Mouse (Mus musculus): ENCODE measurements around the gene Srrm2. TPM values are rescaled to one million over a fixed set of nuclear protein-coding genes. Genes with fewer than 3 reads are reported as not detected.

The Srrm2 gene
- polyA plus RNA-seq, 1 experiment from 2014 or later: 455 TPM

DNA sequence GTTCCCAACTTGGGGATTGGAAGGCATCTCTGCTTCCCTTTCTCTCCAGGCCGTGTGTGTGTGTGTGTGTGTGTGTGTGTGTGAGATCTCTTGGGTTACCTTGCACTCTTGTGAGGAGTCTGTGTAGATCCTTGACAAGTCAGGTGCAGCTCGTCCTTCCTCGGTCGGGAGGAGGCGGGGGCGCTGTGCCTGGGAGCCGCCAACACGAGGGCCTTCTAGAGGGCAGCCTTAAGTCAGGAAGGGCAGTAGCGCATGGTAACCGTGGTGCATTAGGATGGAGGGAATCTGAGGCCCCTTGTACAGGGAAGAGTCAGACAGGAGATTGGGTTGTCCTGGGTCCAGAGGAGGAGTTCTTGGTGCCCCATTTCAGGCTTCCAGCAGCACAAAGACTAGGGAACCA lies 14.1 kb upstream of the Srrm2 start:
- peaks cover 5% of the 10 kb centered on the region for H3K4me1 ChIP-seq (replicated peaks; ENCODE audit: control insufficient read depth, insufficient read depth, low read length)
- ATAC-seq (ENCODE audit: low FRiP score) (no peak), DNase-seq (ENCODE audit: low spot score) (no peak)
- no peak overlapping the region for H3K4me2 ChIP-seq (replicated peaks)
- no peak overlapping the region for H3K9ac ChIP-seq
- no peak overlapping the region for H3K27ac ChIP-seq
- H3K4me3 ChIP-seq (replicated peaks; ENCODE audit: low read length): no peak overlapping the region
- 81% methylated on average over 10 of the region's 10 CpGs for WGBS
- no peaks in the 10 kb centered on the region for H3K27me3 ChIP-seq (ENCODE audit: control insufficient read depth, insufficient read depth, low read length)
- H3K36me3 ChIP-seq (replicated peaks; ENCODE audit: control insufficient read depth, insufficient read depth): no peaks in the 10 kb centered on the region
- H3K9me3 ChIP-seq (ENCODE audit: control insufficient read depth, low read length): no peaks in the 10 kb centered on the region

GRCm38 (mm10) chr17:23777141-23777540 lies 13.2 kb upstream of the Srrm2 start:
- peaks cover 1% of the 10 kb centered on the region for H3K4me1 ChIP-seq (replicated peaks; ENCODE audit: control insufficient read depth, insufficient read depth, low read length)
- H3K27ac ChIP-seq: no peak overlapping the region
- DNase-seq (ENCODE audit: low spot score) (no peak), ATAC-seq (ENCODE audit: low FRiP score) (no peak)
- no peak overlapping the region for H3K4me2 ChIP-seq (replicated peaks)
- 86% methylated on average over 2 of the region's 2 CpGs for WGBS
- H3K9me3 ChIP-seq (ENCODE audit: control insufficient read depth, low read length): no peaks in the 10 kb centered on the region
- H3K9ac ChIP-seq: no peak overlapping the region
- H3K27me3 ChIP-seq (ENCODE audit: control insufficient read depth, insufficient read depth, low read length): no peaks in the 10 kb centered on the region
- H3K4me3 ChIP-seq (replicated peaks; ENCODE audit: low read length): no peak overlapping the region
- H3K36me3 ChIP-seq (replicated peaks; ENCODE audit: control insufficient read depth, insufficient read depth): no peaks in the 10 kb centered on the region

- Histone ChIP-seq H3K4me2 (replicated peaks) (no peak overlapping the region), H3K27me3 (ENCODE audit: control insufficient read depth, insufficient read depth, low read length) (no peaks in the 10 kb centered on the region), H3K4me1 (replicated peaks; ENCODE audit: control insufficient read depth, insufficient read depth, low read length) (no peaks in the 10 kb centered on the region), H3K27ac (no peak overlapping the region), H3K36me3 (replicated peaks; ENCODE audit: control insufficient read depth, insufficient read depth) (no peaks in the 10 kb centered on the region), H3K9ac (no peak overlapping the region), H3K9me3 (ENCODE audit: control insufficient read depth, low read length) (no peaks in the 10 kb centered on the region), H3K4me3 (replicated peaks; ENCODE audit: low read length) (no peak overlapping the region)
- WGBS: 67% methylated on average over 2 of the region's 2 CpGs
- DNase-seq (ENCODE audit: low spot score): no peak
- no peak for ATAC-seq (ENCODE audit: low FRiP score)
Measured at GRCm38 (mm10) chr17:23778447-23778846, 11.9 kb upstream of the Srrm2 start.

DNA sequence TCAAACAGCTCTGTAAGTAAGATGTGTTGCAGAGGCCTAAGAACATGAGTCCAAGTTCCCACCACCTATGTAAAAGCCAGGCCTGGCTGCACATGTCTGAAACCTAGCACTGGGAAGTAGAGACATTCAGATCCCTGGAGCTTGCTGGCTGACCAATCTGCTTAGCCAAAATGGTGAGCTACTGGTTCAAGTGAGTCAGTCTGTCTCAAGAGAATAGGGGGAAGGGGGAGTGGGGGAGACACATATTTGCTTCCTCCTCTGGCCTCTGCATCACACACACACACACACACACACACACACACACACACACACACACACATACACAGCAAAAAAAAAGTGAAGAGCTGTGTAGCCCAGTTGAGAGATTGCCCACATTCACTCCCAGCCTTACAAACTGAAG lies 7.0 kb upstream of the Srrm2 start:
- H3K9me3 ChIP-seq (ENCODE audit: control insufficient read depth, low read length): no peaks in the 10 kb centered on the region
- H3K27ac ChIP-seq: no peak overlapping the region
- no peak overlapping the region for H3K4me2 ChIP-seq (replicated peaks)
- no peak overlapping the region for H3K9ac ChIP-seq
- H3K4me3 ChIP-seq (replicated peaks; ENCODE audit: low read length): no peak overlapping the region
- no peaks in the 10 kb centered on the region for H3K36me3 ChIP-seq (replicated peaks; ENCODE audit: control insufficient read depth, insufficient read depth)
- H3K4me1 ChIP-seq (replicated peaks; ENCODE audit: control insufficient read depth, insufficient read depth, low read length): peaks cover 8% of the 10 kb centered on the region; the same call in 1 of the 2 replicates
- no peak for ATAC-seq (ENCODE audit: low FRiP score)
- no peaks in the 10 kb centered on the region for H3K27me3 ChIP-seq (ENCODE audit: control insufficient read depth, insufficient read depth, low read length)
- DNase-seq (ENCODE audit: low spot score): no peak

DNA sequence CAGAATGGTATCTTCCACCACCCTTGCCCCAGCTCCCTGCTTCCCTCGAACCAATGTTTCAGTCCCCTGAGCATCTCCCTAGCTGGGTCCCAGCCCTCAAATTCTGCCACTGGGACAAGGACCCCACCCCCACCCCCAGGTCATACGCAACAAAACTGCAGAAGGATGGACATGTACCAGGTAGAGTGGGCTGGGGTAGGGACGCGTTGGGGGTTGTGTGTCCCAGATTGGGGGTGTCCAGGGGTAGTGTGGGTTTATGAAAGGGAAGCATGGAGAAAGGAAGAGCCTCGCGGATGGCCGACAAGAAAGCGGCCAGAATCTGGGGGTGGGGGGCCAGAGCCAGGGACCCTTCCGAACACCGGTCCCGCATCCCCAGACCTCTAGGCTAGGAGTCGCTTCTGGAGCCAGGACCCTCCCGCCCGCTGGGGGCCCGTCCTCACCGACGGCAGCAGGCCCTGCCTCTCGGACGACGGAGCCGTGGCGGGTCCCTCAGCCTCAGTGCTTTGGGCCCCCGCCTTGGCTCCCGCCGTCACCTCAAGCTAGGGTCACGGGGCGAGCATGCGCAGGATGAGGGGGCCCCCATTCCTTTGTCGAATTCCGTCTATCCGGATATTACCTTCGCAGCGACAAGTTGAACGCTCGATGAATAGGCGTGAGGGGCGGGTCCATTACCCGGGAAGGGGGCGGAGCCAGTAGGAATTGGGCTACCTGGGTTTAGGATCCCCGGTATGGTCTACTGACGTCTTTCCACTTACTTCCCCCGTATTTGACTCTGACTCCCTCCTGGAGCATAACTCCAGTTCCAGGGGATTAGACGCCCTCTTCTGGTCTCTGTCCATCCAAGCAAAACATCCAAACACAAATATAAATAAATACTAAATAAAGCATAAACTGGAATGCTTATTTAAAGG lies 4.5 kb upstream of the Srrm2 start, which contains the start of gene Flywch2:
Flywch2 (minus strand) TSS at position 521 of the 911 bp plus-strand sequence.
- Histone ChIP-seq H3K4me1 (replicated peaks; ENCODE audit: control insufficient read depth, insufficient read depth, low read length) (peaks cover 23% of the 10 kb centered on the region), H3K9ac (peak within 1 kb of the TSS; percentile 90), H3K4me3 (replicated peaks; ENCODE audit: low read length) (peak within 1 kb of the TSS; percentile 75), H3K36me3 (replicated peaks; ENCODE audit: control insufficient read depth, insufficient read depth) (no peaks in the 10 kb centered on the region), H3K9me3 (ENCODE audit: control insufficient read depth, low read length) (no peaks in the 10 kb centered on the region), H3K4me2 (replicated peaks) (peak within 1 kb of the TSS; percentile 84), H3K27me3 (ENCODE audit: control insufficient read depth, insufficient read depth, low read length) (no peaks in the 10 kb centered on the region), H3K27ac (peak within 1 kb of the TSS; percentile 96)
- DNase-seq (ENCODE audit: low spot score): peak; percentile 90
- WGBS: 3% methylated on average over 43 of the region's 43 CpGs
- peak; percentile 90 for ATAC-seq (ENCODE audit: low FRiP score)

- peak overlapping the region; percentile 96 for H3K27ac ChIP-seq
- peaks cover 30% of the 10 kb centered on the region for H3K4me1 ChIP-seq (replicated peaks; ENCODE audit: control insufficient read depth, insufficient read depth, low read length)
- ATAC-seq (ENCODE audit: low FRiP score): peak; percentile 58
- DNase-seq (ENCODE audit: low spot score): peak; percentile 68
- H3K36me3 ChIP-seq (replicated peaks; ENCODE audit: control insufficient read depth, insufficient read depth): no peaks in the 10 kb centered on the region
- no peaks in the 10 kb centered on the region for H3K9me3 ChIP-seq (ENCODE audit: control insufficient read depth, low read length)
- peak overlapping the region; percentile 75 for H3K4me3 ChIP-seq (replicated peaks; ENCODE audit: low read length)
- no peaks in the 10 kb centered on the region for H3K27me3 ChIP-seq (ENCODE audit: control insufficient read depth, insufficient read depth, low read length)
- H3K4me2 ChIP-seq (replicated peaks): peak overlapping the region; percentile 84
- peak overlapping the region; percentile 90 for H3K9ac ChIP-seq
- 8% methylated on average over 13 of the region's 13 CpGs for WGBS
Measured at GRCm38 (mm10) chr17:23786510-23786931, 3.8 kb upstream of the Srrm2 start.

- ATAC-seq (ENCODE audit: low FRiP score) (no peak), DNase-seq (ENCODE audit: low spot score) (no peak)
- 92% methylated on average over 4 of the region's 4 CpGs for WGBS
- Histone ChIP-seq H3K4me3 (replicated peaks; ENCODE audit: low read length) (no peak overlapping the region), H3K9ac (no peak overlapping the region), H3K4me2 (replicated peaks) (no peak overlapping the region), H3K27ac (no peak overlapping the region), H3K9me3 (ENCODE audit: control insufficient read depth, low read length) (no peaks in the 10 kb centered on the region), H3K36me3 (replicated peaks; ENCODE audit: control insufficient read depth, insufficient read depth) (no peaks in the 10 kb centered on the region), H3K4me1 (replicated peaks; ENCODE audit: control insufficient read depth, insufficient read depth, low read length) (peaks cover 37% of the 10 kb centered on the region), H3K27me3 (ENCODE audit: control insufficient read depth, insufficient read depth, low read length) (no peaks in the 10 kb centered on the region)
Measured at GRCm38 (mm10) chr17:23788973-23789372, 1.4 kb upstream of the Srrm2 start.

- DNase-seq (ENCODE audit: low spot score) (no peak), ATAC-seq (ENCODE audit: low FRiP score) (no peak)
- H3K27me3 ChIP-seq (ENCODE audit: control insufficient read depth, insufficient read depth, low read length): no peaks in the 10 kb centered on the region
- H3K36me3 ChIP-seq (replicated peaks; ENCODE audit: control insufficient read depth, insufficient read depth): no peaks in the 10 kb centered on the region
- H3K4me3 ChIP-seq (replicated peaks; ENCODE audit: low read length): peak overlapping the region; percentile 35
- H3K9ac ChIP-seq: peak overlapping the region; percentile 77
- peak overlapping the region; percentile 77 for H3K4me2 ChIP-seq (replicated peaks)
- peak overlapping the region; percentile 96 for H3K27ac ChIP-seq
- no peaks in the 10 kb centered on the region for H3K9me3 ChIP-seq (ENCODE audit: control insufficient read depth, low read length)
- WGBS: 7% methylated on average over 8 of the region's 8 CpGs
- H3K4me1 ChIP-seq (replicated peaks; ENCODE audit: control insufficient read depth, insufficient read depth, low read length): peaks cover 37% of the 10 kb centered on the region
Measured at GRCm38 (mm10) chr17:23789749-23790268, 523 bp upstream of the Srrm2 start.

DNA sequence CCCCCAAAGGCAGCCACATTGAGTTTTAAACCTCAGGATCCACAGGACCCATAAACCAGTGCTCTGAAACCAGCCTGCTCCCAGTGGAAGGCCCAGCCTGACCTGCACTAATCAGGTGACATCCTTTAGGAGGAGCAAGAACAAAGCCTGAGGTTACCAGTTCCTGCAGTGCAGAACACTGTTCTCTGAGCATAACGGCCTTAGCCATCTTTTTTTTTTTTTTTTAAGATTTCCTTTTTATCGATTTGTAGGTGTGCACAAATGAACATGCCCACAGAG lies 686 bp downstream of the Srrm2 start:
- Histone ChIP-seq H3K9me3 (ENCODE audit: control insufficient read depth, low read length) (no peaks in the 10 kb centered on the region), H3K4me2 (replicated peaks) (peak overlapping the region; percentile 77), H3K27me3 (ENCODE audit: control insufficient read depth, insufficient read depth, low read length) (no peaks in the 10 kb centered on the region), H3K4me3 (replicated peaks; ENCODE audit: low read length) (peak overlapping the region; percentile 35), H3K9ac (peak overlapping the region; percentile 77), H3K4me1 (replicated peaks; ENCODE audit: control insufficient read depth, insufficient read depth, low read length) (peaks cover 29% of the 10 kb centered on the region), H3K27ac (peak overlapping the region; percentile 96), H3K36me3 (replicated peaks; ENCODE audit: control insufficient read depth, insufficient read depth) (no peaks in the 10 kb centered on the region)
- no peak for ATAC-seq (ENCODE audit: low FRiP score)
- DNase-seq (ENCODE audit: low spot score): peak; percentile 37
- whole genome bisulfite sequencing: 45% methylated on average over 2 of the region's 2 CpGs

Data from hindbrain, embryonic 14.5 days (tissue).